Mouse (Mus musculus) monocyte, adult 2 months (primary cell): ENCODE measurements around the gene Kirrel3.

ENCODE experiments used
- DNase-seq, 2 experiments: peaks; one replicate each; pipeline ENCODE4 v3.0.0; 2022; ENCODE audit warnings: low spot score in 2 of 2, low read depth in 1 of 2

Kirrel3 gene

DNA sequence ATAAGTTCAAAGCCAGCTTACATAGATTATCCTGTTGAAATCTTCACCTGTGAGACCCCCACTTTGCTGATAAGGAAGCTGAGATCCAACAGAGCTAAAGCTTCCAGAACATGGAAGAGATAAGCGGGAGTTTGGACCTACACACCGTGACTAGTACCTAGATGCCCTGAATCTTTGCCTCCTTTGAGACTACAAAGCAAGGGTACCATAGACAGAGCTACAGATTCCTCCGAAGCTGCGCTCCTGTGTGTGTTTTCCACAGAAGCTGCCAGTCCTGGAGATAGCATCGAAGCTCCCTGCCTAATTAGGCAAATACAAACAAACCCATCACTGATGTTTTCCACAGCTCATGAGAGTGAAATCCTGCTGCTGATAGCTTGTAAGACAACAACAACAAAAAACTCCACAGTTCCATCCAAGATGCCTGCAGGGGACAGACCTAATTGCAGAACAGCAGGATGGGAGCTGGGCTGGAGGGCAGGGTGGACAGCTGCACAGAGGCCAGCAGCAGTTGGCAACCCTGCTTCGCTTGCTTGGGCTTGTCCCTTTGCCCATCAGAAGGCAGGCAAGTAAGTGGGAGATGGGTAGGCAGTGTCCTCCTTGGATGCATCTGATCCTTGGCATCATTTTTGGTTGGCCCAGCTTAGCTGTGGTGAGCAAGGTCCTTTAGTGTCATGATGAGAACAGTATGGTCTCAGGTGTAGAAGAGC is 456.6 kb downstream of the Kirrel3 start:
- no peak for DNase-seq

DNA sequence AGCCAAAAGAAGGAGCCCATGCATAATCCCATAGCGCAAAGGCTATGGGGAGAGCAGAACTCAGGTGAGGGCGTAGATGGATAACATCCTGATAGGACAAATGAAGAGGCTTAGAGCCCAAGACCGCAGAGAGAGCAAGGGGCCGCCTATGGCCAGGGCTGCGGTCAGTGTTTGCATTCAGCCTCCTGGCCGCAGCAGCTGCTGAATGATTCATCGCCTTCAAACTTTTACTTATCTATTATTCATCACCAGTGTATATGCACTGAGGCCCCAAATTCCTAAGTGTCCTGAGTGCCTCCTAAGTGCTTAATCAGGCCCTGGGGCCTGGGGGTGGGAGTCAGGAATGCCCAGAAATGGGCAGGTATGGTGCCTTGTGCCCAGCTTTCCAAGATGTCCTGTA is 457.3 kb downstream of the Kirrel3 start:
- DNase-seq, result no peak

DNA sequence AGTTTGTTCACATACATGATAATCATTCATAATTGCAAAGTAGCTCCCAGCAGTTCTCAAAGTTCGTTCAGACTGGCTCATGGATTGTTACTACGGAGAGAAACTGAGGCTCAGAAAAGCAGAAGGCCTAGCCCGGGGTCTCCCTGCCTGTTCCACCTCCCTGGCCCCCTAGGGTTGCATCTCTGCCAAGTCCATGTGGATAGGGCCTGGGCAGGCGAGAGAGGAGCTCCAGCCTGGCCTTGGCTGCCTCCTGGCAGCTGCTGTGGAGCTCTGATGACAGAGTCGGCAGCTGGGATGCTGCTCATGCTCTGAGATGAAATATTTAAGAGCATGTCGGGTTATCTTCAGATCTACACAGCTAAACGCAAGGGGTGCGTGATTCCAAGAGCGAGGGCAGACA is 459.6 kb downstream of the Kirrel3 start:
- DNase-seq, result no peak

DNA sequence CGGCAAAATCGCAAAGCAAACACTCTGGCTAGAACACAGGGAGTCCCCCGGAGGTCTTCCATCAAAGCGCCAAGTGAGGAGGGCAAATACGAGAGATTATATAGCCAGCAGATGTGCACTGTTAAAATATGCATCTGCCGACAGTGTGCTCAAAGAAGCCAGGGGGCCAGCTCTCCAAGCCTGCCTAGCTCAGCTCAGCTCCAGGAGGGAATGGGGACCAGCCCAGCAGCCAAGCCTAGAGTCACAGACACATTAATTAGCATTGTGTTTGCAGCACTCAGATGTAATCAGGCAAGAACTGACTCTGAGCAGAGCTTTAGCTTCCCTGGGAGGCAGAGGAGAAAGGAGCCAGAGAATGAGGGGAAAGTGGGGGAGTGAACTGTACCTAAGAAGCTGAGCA is 461.6 kb downstream of the Kirrel3 start:
- DNase-seq, result no peak

DNA sequence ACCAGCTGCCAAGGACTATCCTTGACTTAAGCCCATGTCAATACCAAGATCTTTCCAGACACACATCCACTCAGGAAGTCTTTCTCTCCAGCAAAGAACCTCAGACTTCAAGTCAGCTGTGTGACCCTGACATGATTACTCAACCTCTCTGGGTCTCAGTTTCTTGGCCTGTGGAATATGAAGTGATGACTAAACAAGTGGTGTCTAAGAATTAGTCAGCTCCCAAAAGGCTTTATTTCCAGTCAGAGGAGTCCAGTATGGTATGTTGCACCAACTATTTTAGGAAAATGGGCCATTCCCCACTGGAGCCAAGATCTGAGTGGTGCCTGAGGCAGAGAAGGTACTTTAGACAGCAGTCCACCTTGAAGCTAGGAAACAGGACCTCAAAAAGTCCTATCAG is 462.0 kb downstream of the Kirrel3 start:
- no peak for DNase-seq

DNA sequence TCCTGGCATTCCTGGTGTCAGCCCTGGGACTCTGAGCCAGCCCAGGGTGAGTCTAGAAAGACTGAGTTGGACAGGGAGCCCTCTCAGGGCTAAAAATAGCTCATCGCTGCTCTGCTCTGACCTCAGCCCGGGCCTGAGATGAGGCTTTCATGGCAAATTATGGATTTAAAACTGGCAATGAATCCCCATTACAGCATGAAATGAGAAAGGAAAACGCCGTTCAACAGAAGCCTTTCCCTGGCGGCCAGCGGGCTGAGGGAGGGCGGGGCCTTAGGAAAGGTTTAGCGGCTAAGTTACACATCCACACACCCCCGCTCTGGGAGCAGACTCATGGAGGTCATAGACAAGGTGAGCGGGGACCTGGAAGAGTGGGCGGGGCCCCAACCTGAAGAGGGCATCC is 467.7 kb downstream of the Kirrel3 start:
- no peak for DNase-seq

DNA sequence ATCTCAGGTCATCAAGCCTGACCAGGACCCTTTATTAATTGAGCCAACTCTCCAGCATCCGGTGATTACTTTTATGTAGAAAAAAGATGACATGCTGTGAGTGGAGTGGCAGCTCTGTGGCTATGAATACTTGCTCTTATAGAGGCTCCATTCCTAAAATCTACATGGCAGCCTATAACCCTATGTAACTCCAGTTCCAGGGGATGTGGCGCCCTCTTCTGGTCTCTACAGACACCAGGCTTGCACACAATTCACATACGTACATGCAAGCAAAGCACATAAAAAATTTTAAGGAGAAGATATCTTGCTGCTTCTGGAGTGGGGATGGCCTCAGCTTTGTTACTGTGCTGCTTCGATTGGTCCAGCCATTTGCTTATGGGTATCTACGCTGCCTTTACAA is 468.5 kb downstream of the Kirrel3 start:
- no peak for DNase-seq

DNA sequence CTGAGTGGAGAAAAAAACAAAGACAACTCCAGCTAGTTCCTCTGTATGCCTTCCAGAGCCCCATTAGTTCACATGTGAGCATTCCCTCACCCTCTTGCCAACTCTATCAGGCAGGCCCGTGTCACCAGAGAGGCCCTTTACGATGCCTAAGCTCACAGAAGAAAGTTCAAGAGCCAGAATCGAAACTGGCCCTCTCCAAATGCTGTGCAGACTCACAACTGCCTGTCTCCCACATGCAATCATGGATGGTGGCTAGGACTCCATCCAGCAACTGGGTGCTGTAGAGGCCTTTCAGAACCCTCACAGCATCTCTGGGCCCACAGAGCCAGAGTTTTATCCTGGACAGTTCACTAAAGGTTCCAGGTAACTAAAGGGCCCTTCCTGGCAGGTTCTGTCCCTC is 470.8 kb downstream of the Kirrel3 start:
- no peak for DNase-seq

DNA sequence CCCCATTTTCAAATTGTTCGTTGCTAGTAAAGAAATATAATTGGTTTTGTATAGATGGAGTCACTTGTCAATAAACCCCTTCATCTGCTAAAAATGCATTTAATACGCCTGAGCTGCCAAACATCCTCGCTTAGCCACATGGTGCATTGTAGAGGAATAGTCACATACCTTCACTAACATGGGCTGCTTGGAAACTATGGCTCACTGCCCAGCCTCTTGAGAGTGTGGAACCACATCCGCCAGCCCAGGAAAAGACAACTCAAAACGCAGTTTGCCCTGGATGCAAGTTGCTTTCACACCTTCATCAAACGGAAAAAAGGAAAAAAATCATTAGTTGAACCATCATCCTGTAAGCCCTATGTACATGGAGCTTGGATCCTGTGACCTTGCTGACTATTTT is 472.0 kb downstream of the Kirrel3 start:
- DNase-seq, result no peak

DNA sequence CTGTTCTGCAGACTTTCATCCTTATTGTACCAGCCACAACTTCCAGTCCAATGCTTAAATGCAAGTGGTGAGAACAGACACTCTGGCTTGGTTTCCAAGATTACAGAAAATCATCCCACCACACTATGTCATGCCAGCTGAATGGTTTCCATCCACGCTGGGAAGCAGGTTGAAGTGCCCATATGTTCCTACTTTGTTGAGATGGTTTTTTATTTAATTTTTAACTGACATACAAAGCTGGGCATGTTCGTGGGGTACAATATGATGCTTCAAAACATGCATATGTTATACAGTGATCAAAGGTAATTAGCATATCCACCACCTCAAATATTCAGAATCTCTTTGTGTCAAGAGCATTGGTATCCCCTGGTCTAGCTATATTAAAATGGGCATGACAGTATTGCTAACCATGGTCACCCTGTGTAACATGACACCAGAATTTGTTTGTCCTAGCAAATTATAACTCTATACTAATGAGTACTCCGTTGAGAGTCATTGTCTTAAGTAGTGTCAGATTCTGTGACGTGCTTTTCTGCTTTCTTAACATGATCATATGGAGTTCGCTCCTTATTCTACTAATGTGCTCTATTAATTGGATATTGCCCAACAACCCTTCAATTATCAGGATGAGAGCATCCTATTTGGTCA is 472.6 kb downstream of the Kirrel3 start:
- DNase-seq, result no peak

DNA sequence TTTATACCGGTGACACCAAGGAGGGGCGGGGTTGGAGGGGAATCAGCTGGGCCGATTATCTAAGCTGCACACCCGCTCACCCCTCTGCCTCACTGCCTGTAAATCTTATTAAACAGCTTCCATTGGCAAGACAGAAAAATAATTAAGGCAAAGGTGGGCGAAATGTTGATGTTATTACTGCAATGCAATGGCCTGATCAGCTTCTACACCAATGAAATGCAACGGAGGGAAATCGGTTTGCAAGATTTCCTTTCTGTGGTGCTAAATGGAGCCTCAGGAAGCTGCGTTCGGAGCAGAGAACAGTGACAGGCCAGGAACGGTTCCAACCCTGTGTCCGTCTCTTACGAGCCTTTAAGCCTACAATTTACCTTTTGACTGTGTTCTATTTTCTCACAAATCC is 475.0 kb downstream of the Kirrel3 start:
- DNase-seq, result no peak

DNA sequence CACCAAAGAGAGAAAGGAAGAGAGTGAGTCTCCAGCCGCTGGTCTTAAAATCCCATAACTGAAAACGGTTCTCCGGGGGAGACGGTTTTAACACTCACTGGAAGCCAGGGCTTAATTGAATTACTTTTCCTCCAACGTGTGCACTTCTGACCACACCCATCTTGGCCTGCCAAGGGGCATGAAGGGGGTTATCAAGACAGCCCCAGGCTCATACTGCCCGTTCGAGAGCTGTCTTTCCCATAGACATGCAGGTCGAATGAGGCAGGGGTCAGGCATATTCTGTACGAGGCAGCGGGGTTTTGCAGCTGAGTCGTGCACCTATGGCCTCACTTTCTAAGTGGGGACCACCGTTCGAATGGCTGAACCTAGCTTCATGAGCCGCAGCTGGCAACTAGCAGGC is 475.5 kb downstream of the Kirrel3 start:
- no peak for DNase-seq

DNA sequence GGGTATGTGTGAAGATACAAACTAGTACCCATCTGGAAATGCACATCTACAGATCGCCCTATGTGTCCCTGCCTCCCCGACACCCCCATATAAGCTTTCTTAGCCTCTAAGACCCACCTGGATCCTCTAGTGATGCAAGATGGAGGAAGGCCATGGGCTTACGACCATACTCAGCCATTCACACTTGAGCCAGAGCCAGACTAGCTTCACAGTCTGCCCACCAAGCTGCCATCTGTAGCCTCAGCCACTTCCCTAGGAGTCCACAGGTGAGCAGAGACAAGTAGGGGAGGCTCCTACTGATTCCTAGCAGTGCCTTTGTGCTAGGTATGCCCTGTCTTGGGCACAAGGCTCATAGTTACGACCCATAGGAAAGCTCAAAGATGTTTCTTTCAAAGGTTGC is 476.6 kb downstream of the Kirrel3 start:
- DNase-seq, result no peak

DNA sequence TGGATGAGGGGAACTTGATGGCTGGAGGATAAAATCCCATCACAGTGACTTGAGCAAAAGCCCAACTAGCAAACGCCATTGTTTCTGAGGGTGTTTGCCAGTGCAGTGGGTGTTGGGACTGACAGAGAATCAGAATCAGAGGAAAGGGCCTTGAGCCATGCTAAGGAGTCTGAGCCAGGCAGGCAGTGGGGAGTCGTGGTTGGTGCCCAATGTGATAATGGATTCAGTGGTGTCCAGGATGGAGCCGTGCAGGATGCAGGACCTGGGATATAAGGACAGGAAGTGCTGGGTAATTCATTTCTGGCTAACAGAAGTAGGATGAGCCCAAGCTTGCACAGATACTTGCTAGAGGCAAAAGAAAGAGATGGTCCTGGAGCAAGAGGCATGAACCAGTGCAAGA is 477.9 kb downstream of the Kirrel3 start:
- no peak for DNase-seq

DNA sequence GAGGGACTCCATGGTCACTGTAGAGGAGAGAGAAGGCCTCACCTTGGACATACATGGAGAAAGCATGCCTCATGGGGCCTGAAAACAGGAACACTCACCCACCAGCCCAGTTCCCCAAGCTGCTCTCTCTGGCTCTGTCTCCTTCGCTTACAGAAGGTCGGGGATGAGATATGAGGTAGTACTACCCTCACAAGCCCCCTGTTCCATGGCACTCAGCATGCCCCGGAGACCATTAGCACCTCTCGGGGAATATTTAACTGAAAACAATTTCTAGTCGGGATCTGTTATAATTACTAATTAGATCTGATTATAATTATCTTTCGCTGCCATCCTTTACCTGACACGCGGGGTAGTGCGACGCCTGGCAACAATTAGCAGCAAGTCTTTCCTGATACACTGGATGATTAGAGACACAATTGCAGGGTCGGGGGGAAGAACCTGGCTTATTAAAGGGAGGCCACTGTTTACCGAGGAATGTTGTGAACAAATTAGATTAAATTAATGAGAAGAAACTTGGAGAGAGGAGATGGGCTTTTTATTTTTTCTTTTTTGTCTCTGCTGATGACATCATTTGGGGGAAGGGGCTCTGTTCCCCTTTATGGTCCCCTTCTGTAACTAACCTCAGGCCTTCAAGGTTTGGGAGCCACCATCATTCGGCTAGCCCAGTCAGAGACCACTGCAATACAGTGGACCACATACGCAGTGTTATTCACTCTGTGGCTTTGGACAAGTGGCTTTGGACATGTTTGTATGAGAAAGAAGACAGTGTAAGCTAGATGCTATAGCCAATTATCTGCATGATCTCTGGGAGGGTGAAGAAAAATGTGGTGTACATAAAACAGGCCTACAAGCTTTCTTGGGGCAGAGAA is 478.7 kb downstream of the Kirrel3 start:
- no peak for DNase-seq

DNA sequence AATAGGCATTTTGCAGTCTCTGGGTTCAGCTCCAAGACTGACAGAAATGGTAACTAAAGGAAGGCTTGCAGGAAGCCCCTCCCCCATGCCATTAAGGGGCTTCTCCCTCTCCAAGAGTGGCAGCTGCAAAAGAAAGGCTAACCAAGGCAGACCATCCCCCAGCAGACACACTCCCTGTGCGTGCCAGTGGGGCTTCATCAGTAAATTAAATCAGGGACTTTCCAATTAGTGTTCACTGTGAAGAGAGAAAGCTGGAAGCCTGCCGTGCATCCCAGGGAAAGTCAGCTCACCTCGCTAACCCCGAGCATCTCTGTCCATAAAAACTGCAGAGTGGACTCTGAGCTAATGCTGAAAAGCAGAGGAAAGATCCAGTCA is 479.3 kb downstream of the Kirrel3 start:
- DNase-seq, result no peak

DNA sequence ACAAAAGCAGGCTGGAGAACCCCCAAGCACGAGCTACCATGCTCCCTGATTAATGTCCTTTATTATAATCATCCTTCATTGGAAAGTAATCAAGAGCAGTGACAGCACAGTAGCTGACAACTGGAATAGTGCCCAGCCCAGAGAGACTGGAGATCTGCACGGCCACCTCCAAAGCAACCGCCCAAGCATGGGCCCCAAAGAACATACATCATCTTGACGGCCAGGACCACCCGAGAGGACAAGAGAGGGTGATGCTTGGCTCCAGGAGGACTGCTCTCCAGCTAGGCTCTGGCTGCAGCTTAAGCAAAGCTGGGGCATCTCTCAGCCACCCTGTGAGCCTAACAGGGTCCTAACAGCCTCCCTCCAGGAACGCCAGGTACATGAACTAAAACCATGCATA is 482.1 kb downstream of the Kirrel3 start:
- no peak for DNase-seq

DNA sequence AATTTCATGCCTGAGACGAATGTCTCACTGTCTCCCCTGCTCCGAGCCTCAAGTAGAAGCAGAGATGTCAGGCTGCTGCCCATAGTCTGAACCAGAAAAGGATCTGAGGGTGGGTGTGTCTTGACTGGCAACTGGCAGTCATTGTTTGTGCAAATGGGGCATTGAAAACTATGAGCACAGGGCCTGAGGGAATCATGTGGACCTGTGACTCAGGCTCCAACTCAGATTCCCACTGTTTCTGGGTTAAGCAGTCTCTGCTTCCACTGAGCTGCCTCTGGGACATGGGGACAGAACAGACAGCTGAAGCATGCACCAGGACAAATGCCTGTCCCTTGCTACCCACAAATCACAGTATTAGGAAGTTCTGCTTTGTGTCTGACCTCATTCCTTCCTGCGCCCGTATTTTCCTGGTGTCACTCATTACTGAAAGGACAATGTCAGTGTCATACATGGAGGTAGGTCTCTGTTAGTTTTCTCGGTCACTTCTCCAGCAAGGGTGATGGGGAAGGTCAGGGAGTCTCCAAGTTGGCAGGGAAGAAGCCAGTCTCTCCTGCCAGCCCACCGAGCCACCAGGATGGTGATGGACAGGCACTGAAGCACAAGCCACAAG is 484.3 kb downstream of the Kirrel3 start:
- DNase-seq, result no peak

DNA sequence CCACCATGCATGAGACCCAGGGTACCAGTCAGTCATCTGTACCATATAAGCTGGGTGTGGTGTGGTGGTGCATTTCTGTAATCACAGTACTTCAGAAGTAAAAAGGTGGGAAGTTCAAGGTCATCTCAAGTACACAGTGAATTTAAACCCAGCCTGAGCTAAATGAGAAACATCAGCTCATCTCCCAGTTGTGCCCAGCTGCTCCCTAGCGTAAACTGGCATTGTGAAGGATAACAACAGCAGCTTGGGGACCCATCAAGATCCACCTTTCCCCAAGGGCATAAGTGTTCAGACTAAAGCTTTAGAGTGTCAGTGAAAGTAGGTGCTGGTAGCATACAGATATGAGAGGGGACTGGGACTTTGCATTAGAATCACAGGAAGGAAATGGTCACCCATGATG is 488.6 kb downstream of the Kirrel3 start:
- DNase-seq, result no peak

DNA sequence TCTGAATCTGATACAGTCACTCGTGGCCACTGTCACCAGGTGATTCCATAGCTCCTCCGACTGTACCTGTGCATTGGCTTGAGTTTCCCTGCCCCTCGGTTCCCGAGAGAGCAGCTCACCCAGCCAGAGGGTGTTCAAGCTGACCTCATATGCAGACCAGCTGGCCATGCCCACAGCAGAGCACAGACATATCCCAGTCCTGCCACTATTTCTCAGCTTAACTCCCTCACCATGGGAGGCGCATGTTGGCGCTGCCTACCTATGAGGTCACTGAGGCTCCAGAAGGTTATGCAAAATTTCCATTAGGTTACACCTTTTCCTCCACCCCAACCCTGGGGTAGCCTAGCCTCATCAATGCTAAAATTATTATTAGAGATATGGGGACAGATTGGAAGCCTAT is 489.6 kb downstream of the Kirrel3 start:
- DNase-seq, result no peak

DNA sequence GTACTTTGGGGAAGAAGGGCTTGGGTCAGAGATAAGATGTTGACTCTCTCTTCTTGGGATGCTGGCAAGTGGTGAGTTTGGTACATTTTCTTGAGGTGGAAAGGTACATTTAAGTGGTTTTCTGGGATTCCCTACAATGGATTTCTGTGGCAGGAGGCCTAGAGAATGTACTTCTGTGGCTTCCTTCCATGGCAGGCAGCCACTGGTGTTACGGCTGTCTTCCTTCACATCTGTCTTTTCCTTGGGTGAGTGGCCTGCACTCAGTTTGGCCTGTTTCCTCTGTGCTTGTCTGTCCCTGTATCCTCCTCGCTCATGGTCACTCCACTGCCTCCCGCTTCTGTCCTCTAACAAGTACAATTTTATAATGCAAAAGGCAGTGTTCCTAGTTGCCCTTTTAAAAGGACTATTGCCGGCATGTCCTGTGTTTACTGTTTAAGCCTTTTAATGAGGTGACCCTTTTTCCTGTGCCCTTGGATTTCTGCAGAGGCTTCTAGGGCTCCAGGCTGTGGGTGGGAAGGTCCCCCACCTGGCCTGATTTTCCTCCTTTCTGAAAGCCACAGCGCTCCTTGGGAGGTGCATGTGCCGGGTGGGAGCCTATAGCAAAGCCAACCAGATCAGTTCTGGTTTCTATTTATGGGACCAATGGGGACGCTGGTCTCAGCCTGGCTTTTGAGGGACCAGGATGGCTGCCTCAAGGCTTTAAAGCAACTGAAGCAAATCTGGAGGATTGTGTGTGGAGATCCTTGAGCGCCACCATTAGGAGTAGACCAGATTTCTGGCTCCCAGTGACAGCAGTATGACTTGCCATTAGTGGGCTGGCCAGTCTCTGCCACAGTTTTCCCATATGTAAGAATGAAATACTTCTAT is 491.1 kb downstream of the Kirrel3 start:
- no peak for DNase-seq
